Mouse (Mus musculus) ES-Bruce4 (cell line): ENCODE measurements at regions not wholly inside any gene's neighbourhood (a gene's known extent, or its start where the extent isn't known, plus 50 kb on each side); places are given as distances from the start of the nearest gene placed in this dataset.

Experiments used
- CTCF ChIP-seq: IDR thresholded peaks from one replicate; pipeline ENCODE4 v1.8.1; 2011; ENCODE audit warnings: low read depth, low read length
- EP300 ChIP-seq: IDR thresholded peaks from 2 replicates; pipeline ENCODE4 v1.6.1; 2011; ENCODE audit warnings: low read depth, low read length; ENCODE audit not compliant: insufficient read depth
- POLR2A ChIP-seq: IDR thresholded peaks from one replicate; pipeline ENCODE4 v1.8.1; 2011; ENCODE audit warnings: low read length; ENCODE audit not compliant: insufficient read depth

DNA sequence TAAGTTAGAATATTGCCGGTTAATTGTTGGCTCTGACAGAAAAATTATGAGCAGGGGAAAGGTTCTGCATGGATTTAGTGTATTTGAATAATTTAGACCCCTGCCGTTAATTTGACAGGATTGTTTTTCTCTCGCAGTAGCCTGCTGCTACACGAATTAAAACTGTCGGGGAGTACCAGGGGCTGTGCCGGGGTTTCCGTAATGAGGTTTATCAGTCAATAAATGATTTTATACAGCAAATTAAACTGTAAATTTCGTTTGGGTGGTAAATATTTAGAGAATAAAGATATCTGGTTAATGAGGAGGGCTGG, 339.8 kb upstream of the Dynlrb2 start:
- TF ChIP-seq CTCF (no peak), EP300 (no peak), POLR2A (no peak)
